Mouse (Mus musculus) adrenal gland, postnatal 10 days (tissue): ENCODE results near the gene Sltm. TPM values are rescaled to one million over a fixed set of nuclear protein-coding genes. Genes with fewer than 3 reads are reported as not detected.

Experiments
- total RNA-seq, 2 experiments: library from RNA; stranded (reverse); gene quantifications; 2 replicates each; pipeline ENCODE4 v1.2.3; 2021

Sltm gene
- total RNA-seq, 2 experiments from 2014 or later: 27.4 to 36.0 TPM

Other genes with a start within 250 kb of the Sltm start
- gene Ccnb2, start 121.2 kb upstream of the Sltm start, total RNA-seq: 10 to 100 TPM; 23.9 to 26.1 TPM
- gene Rnf111, start 39.0 kb upstream of the Sltm start, total RNA-seq: 10 to 100 TPM; 31.4 to 36.9 TPM
- 1 to 10 TPM in 1 of 2 experiments, under 1 TPM in 1; 0.60 to 1.1 TPM for gene Gm10642, start 113.5 kb downstream of the Sltm start, total RNA-seq
- 10 to 100 TPM; 17.5 to 21.2 TPM for gene Mindy2, start 114.4 kb downstream of the Sltm start, total RNA-seq
- gene Adam10, start 136.2 kb downstream of the Sltm start, total RNA-seq: 10 to 100 TPM; 54.1 to 59.2 TPM